Mouse (Mus musculus): Measurements from ENCODE around the gene Arhgef5. TPM values are rescaled to one million over a fixed set of nuclear protein-coding genes. Genes with fewer than 3 reads are reported as not detected.
A peak's percentile ranks its signal among the peaks of the same experiment; 100 is the strongest.
"Not testable (repeated sequence)": the region's sequence is repeated elsewhere in the genome, so short reads cannot be mapped to it uniquely, and the experiment has no call there.

Gene Arhgef5
- 6.4 and 6.7 TPM in 2 replicates for polyA plus RNA-seq (2015; fragmentation: Nextera tagmentation; extraction: Ambion mirVana)

DNA sequence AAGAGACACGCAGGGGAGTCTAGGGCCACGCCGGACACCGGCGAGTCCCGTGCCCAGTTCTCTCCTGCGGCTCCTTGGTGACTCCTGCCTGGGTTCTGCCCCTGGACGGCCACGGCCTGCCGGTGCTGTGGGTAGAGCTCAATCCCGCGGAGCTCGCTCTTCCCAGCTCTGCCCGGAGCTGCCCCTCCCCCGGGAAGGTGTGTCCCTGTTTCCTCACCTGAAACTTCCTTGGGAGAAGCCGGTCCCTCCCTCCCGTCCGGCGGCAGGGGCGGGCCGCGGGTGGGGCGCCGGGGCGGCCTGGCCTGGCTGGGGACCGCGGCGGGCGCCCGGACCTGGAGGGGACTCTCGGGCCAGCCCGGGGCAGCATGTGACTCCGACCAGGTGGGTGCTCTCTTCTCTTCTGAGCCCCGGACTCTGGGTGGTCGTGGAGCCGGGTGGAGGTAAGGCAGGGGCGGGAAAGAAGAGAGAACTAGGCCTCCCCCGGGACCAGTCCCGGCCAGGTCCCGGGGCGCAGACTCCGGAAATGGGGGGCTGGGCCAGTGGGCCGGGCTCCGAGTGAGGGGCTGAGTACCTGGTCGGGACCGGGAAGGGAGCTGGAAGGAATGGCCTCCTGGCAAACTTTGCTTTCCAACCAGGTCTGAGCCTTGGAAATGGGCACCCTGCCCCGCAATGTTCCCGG lies at the start of gene Arhgef5:
Gene Arhgef5, plus strand, starts transcription at position 220 of the 679 bp plus-strand sequence.
- Histone ChIP-seq H3K4me3 (peak within 1 kb of the TSS; percentile 74), H3K27me3 (replicated peaks) (no peaks in the 10 kb centered on the region), H3K9ac (peak within 1 kb of the TSS; percentile 88), H3K36me3 (no peaks in the 10 kb centered on the region), H3K4me1 (peaks cover 18% of the 10 kb centered on the region), H3K9me3 (no peaks in the 10 kb centered on the region), H3K4me2 (peak within 1 kb of the TSS; percentile 87), H3K27ac (replicated peaks) (peak within 1 kb of the TSS; percentile 78)
- WGBS, result under 1% methylated on average over 48 of the region's 48 CpGs
- ATAC-seq (ENCODE audit: extremely low read depth, insufficient number of reproducible peaks, low FRiP score, low TSS enrichment), result 0 out of 2 replicates have a peak, but pooled peaks have one; percentile 47

DNA sequence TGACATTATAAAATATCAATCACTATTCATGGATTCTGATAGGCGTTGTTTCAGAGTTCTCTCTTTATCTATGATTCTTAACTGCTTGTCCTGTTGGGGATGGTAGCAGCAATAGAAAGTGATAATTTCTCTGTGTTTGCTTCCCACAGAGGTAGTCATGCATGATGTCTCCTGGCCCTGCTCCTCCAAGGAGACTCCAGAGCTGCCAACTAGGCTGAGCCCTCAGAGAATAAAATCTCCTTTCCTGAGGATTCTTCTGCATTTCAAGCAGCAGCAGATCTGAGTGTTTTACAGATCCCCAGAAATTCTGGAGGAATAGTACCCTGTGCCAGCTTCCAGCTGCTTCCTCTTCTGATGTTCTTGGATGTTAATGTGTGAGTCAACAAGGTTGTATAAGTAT lies 34.1 kb upstream of the Arhgef5 start, which contains the start of gene Olfr47:
Gene Olfr47, plus strand, starts transcription at position 275 of the 400 bp plus-strand sequence.
- ATAC-seq (ENCODE audit: extremely low read depth, insufficient number of reproducible peaks, low FRiP score, low TSS enrichment); H3K27ac ChIP-seq (replicated peaks); H3K9me3 ChIP-seq; H3K4me2 ChIP-seq; H3K4me3 ChIP-seq; H3K36me3 ChIP-seq; H3K9ac ChIP-seq; H3K27me3 ChIP-seq (replicated peaks); H3K4me1 ChIP-seq: not testable (repeated sequence)
- 63% methylated on average over 1 of the region's 1 CpGs for WGBS

DNA sequence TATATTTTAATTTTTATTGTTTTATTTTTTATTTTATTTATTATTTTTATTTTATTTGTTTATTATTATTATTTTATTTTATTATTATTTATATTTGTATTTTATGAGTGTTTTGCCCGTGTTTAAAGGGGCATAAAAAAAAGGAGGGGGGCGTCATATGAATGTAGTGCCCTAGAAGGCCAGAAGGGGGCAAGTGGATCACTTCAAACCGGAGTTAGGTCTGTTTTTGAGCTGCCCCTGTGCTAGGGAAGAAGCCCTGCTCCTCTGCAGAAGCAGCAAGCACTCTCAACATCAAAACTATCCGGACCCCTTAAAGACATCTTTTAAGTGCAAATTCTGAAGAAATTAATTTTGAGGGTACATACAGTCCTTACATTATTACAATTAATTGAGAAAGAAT lies 23.3 kb upstream of the Arhgef5 start:
- H3K9ac ChIP-seq, result no peak overlapping the region
- H3K4me3 ChIP-seq, result no peak overlapping the region
- WGBS, result 15% methylated on average over 4 of the region's 4 CpGs
- no peaks in the 10 kb centered on the region for H3K27me3 ChIP-seq (replicated peaks)
- no peaks in the 10 kb centered on the region for H3K4me1 ChIP-seq
- no peak overlapping the region for H3K4me2 ChIP-seq
- no peak overlapping the region for H3K27ac ChIP-seq (replicated peaks)
- no peaks in the 10 kb centered on the region for H3K9me3 ChIP-seq
- ATAC-seq (ENCODE audit: extremely low read depth, insufficient number of reproducible peaks, low FRiP score, low TSS enrichment), result no peak
- no peaks in the 10 kb centered on the region for H3K36me3 ChIP-seq

DNA sequence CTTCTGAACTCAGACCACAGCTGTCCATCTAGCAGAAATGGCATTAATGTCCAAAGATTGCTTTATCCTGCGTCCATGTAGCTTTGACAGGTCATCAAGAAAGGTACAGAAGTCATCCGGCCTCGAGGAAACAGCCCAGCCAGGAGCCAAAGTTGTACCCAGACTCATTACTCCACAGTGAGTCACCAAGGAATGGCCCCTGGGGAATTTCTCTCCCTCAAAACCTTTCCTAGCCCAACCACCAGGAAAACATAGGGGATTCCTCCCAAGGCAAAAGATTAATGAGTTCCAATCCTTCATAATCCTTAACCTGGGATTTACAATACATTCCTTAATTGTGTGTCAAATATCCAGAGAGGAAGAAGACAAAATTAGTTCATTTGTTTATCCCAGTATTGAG lies 18.0 kb upstream of the Arhgef5 start:
- H3K36me3 ChIP-seq, result no peaks in the 10 kb centered on the region
- WGBS, result 50% methylated on average over 3 of the region's 3 CpGs
- no peak overlapping the region for H3K4me2 ChIP-seq
- no peaks in the 10 kb centered on the region for H3K27me3 ChIP-seq (replicated peaks)
- ATAC-seq (ENCODE audit: extremely low read depth, insufficient number of reproducible peaks, low FRiP score, low TSS enrichment), result no peak
- H3K9ac ChIP-seq, result no peak overlapping the region
- no peak overlapping the region for H3K4me3 ChIP-seq
- H3K27ac ChIP-seq (replicated peaks), result no peak overlapping the region
- H3K9me3 ChIP-seq, result no peaks in the 10 kb centered on the region
- peaks cover 4% of the 10 kb centered on the region; the same call in 1 of the 2 replicates for H3K4me1 ChIP-seq

DNA sequence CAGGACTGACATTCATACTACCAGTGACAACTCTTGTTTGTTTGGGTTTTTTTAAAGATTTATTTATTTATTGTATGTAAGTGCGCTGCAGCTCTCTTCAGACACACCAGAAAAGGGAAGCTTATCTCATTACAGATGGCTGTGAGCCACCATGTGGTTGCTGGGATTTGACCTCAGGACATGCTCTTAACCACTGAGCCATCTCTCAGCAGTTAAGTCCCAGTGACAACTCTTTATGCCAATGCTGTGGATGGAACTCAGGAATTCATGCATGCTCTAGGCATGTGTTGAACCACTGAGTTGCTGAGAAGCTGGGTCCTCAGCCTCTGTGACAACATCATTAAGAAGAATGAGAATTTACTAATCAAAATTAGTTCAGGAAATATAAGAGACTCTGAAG lies 12.4 kb upstream of the Arhgef5 start:
- ATAC-seq (ENCODE audit: extremely low read depth, insufficient number of reproducible peaks, low FRiP score, low TSS enrichment), result no peak
- Histone ChIP-seq H3K4me3 (no peak overlapping the region), H3K9me3 (no peaks in the 10 kb centered on the region), H3K4me1 (peaks cover 4% of the 10 kb centered on the region; the same call in 1 of the 2 replicates), H3K9ac (no peak overlapping the region), H3K4me2 (no peak overlapping the region), H3K27me3 (replicated peaks) (no peaks in the 10 kb centered on the region), H3K27ac (replicated peaks) (no peak overlapping the region), H3K36me3 (no peaks in the 10 kb centered on the region)
- 53% methylated on average over 1 of the region's 1 CpGs for whole genome bisulfite sequencing

DNA sequence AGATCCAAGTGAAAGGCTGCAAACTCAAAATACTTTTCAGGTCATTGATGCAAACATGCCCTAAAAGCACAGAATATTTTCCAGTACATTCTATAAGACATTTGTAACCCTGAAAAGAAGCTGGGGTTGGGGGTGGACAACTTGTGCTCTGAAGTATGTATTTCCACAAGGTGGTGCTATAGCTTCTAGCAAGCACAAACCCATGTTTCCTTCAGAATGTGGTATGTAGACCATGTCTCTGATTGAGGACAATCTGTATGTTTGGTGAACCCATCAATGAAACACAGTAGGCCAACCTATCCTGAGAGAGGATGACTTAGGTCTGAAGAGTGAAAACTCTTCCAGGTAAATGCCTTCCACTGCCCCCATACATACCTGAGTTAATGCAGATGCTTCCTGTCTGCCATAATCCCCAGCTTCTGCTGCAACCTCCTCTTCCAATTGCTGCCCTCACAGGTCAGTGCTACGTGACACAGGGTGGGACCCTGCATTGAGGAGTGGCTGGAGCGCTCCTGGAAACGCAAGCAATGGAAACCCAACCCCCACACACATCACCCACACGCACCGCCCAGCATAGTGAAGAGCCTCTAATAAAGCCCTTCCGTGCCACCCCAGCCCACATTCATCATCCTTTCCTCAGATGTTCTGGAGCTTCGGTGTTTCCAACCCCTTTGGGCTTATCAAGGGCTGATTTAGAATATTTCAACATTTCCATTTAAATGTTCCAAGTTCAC lies 11.0 kb upstream of the Arhgef5 start:
- Histone ChIP-seq H3K36me3 (no peaks in the 10 kb centered on the region), H3K4me2 (no peak overlapping the region), H3K4me3 (no peak overlapping the region), H3K27ac (replicated peaks) (no peak overlapping the region), H3K27me3 (replicated peaks) (no peaks in the 10 kb centered on the region), H3K4me1 (peaks cover 4% of the 10 kb centered on the region; the same call in 1 of the 2 replicates), H3K9ac (no peak overlapping the region), H3K9me3 (no peaks in the 10 kb centered on the region)
- ATAC-seq (ENCODE audit: extremely low read depth, insufficient number of reproducible peaks, low FRiP score, low TSS enrichment), result no peak
- WGBS, result 55% methylated on average over 7 of the region's 7 CpGs

DNA sequence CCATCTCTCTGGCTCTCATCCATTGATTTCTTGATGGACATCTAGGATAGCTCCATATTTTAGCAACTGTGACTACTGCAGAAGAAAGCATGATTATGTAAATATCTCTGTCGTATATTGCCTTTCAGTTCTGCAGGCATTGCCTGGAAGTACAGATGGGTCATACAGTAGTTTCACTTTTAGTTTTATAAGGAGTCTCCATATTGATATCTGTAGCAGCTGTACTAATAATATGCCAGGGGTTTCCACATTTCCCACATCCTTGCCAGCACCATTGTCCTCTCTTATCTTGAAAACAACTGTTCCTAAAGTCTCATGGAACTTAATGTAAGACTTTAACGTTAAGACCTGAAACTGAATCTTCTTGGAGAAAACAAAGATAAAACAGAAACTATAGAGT lies 4.6 kb upstream of the Arhgef5 start:
- no peak for ATAC-seq (ENCODE audit: extremely low read depth, insufficient number of reproducible peaks, low FRiP score, low TSS enrichment)
- no peak overlapping the region for H3K9ac ChIP-seq
- H3K9me3 ChIP-seq, result no peaks in the 10 kb centered on the region
- H3K4me1 ChIP-seq, result peaks cover 8% of the 10 kb centered on the region
- H3K27ac ChIP-seq (replicated peaks), result no peak overlapping the region
- H3K27me3 ChIP-seq (replicated peaks), result no peaks in the 10 kb centered on the region
- 47% methylated on average over 2 of the region's 2 CpGs for WGBS
- H3K4me3 ChIP-seq, result no peak overlapping the region
- H3K4me2 ChIP-seq, result no peak overlapping the region
- H3K36me3 ChIP-seq, result no peaks in the 10 kb centered on the region

DNA sequence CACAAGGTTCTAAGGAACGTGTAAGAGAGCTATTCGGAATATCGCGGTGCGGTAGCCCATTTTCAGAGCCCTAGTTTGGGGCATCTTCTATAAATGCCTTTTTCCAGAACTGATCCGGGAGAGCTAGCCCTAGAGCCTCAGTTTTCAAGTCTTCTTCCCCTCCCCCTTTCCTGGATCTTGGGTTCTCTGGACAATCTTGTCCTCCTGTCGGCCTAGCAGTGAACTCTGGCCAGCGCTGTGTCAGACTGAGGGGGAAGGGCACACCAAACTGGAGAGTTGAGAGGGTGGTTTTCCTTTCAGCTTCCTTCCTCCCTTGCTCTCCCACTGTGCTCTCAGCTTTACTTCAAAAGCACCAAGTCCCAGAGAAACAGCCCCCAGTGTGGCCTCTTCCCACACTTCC lies 974 bp downstream of the Arhgef5 start:
- peak; percentile 48; the same call in 1 of the 2 replicates for ATAC-seq (ENCODE audit: extremely low read depth, insufficient number of reproducible peaks, low FRiP score, low TSS enrichment)
- Histone ChIP-seq H3K9ac (peak overlapping the region; percentile 88), H3K27ac (replicated peaks) (peak overlapping the region; percentile 78), H3K9me3 (no peaks in the 10 kb centered on the region), H3K4me1 (peaks cover 18% of the 10 kb centered on the region), H3K36me3 (no peaks in the 10 kb centered on the region), H3K27me3 (replicated peaks) (no peaks in the 10 kb centered on the region), H3K4me3 (peak overlapping the region; percentile 74), H3K4me2 (peak overlapping the region; percentile 87)
- 5% methylated on average over 8 of the region's 8 CpGs for WGBS

DNA sequence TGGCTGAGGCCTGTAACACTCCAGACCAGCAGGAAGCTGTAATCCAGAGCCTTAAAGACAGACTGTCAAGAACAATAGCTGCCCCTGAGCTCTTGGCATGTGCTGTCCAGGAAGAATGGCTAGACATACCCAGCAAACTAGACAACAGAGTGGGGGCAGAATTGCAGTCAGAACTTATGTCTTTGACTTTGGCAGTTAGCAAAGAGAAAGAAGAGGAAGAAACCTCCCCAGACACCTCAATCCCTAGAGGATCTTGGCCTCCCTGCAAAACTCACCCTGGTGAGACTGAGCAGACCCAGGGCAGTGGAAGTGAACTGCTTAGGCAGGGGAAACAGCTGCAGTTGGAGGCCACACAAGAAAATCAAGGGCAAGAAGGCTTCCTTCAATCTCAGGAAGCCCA lies 7.2 kb downstream of the Arhgef5 start:
- Histone ChIP-seq H3K4me2 (no peak overlapping the region), H3K27me3 (replicated peaks) (no peaks in the 10 kb centered on the region), H3K4me1 (peaks cover 4% of the 10 kb centered on the region; the same call in 1 of the 2 replicates), H3K9ac (no peak overlapping the region), H3K9me3 (no peaks in the 10 kb centered on the region), H3K36me3 (peaks cover 34% of the 10 kb centered on the region), H3K4me3 (no peak overlapping the region), H3K27ac (replicated peaks) (peak overlapping the region; percentile 83)
- no peak for ATAC-seq (ENCODE audit: extremely low read depth, insufficient number of reproducible peaks, low FRiP score, low TSS enrichment)

DNA sequence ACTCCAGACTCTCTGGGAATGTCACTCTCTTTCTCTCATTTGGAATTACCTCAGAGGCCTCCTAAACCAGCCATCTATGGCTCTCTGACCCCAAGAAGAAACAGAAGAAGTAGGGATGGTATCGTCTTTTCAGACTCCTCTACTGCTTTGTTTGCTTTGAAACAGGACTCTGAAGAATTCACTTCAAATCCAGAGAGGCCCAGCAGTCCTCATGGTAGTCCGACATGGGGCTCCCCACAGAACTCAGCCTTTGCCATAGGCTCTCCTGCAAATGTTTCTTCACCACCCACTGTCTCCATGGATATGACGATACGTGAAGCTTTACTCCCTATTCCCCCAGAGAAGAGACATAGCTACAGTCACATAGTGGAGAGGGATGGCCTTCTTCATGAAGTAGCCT lies 8.7 kb downstream of the Arhgef5 start:
- peaks cover 34% of the 10 kb centered on the region for H3K36me3 ChIP-seq
- ATAC-seq (ENCODE audit: extremely low read depth, insufficient number of reproducible peaks, low FRiP score, low TSS enrichment), result no peak
- H3K9me3 ChIP-seq, result no peaks in the 10 kb centered on the region
- H3K4me1 ChIP-seq, result peaks cover 4% of the 10 kb centered on the region; the same call in 1 of the 2 replicates
- 78% methylated on average over 4 of the region's 4 CpGs for WGBS
- H3K4me3 ChIP-seq, result no peak overlapping the region
- H3K27ac ChIP-seq (replicated peaks), result no peak overlapping the region
- H3K27me3 ChIP-seq (replicated peaks), result no peaks in the 10 kb centered on the region
- no peak overlapping the region for H3K9ac ChIP-seq
- no peak overlapping the region for H3K4me2 ChIP-seq

DNA sequence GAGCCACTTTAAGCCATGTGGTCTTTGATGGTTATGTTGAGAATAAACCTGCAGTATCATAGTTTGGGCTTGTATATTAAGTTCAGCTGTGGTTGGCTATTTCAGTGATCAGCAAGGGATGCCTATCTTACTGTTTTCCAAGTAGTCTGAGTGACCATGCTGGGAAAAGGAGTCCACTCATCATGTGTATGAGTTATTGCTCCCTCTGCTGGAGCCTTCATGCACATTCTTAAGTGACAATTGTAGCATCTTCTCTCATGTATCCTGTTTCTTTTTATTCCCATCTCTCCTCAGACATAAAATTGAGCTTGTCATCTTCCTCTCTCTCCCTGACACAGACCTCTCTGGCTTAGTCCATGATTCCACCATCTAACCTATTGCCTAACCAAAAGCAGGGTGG lies 12.9 kb downstream of the Arhgef5 start:
- Histone ChIP-seq H3K27me3 (replicated peaks) (no peaks in the 10 kb centered on the region), H3K36me3 (peaks cover 68% of the 10 kb centered on the region), H3K4me2 (no peak overlapping the region), H3K27ac (replicated peaks) (no peak overlapping the region), H3K9me3 (no peaks in the 10 kb centered on the region), H3K9ac (no peak overlapping the region), H3K4me1 (no peaks in the 10 kb centered on the region), H3K4me3 (no peak overlapping the region)
- no peak for ATAC-seq (ENCODE audit: extremely low read depth, insufficient number of reproducible peaks, low FRiP score, low TSS enrichment)

Measured in heart, embryonic 13.5 days (tissue).